Mouse (Mus musculus) MEL (cell line): ENCODE results near the gene Vamp8. TPM values are rescaled to one million over a fixed set of nuclear protein-coding genes. Genes with fewer than 3 reads are reported as not detected.

Source experiments
- DNase-seq: peaks from one replicate; pipeline ENCODE4 v3.0.0; 2011; ENCODE audit warnings: low read depth, low spot score
- H3K27ac ChIP-seq: 2 replicates; pipeline ENCODE4 v1.5.1; 2012; ENCODE audit warnings: low read depth, mild to moderate bottlenecking, control low read depth, low read length, moderate library complexity; ENCODE audit not compliant: control insufficient read depth
- H3K27me3 ChIP-seq, 2 experiments: fragments of 150-350 bp in 1 of 2; sonication (generic) in 1 of 2; 2 replicates each; pipeline ENCODE4 v1.6.1; 2012; ENCODE audit warnings: low read length in 2 of 2, mild to moderate bottlenecking in 2 of 2, improper control_type of control experiment in 1 of 2, moderate library complexity in 1 of 2; ENCODE audit not compliant: insufficient read depth in 2 of 2, control insufficient read depth in 1 of 2
- H3K36me3 ChIP-seq, 2 experiments: 2 replicates each; pipeline ENCODE4 v1.6.1; 2012 to 2014; ENCODE audit warnings: low read length in 2 of 2, improper control_type of control experiment in 1 of 2, inconsistent platforms in 1 of 2, mild to moderate bottlenecking in 1 of 2; ENCODE audit not compliant: insufficient read depth in 2 of 2, control insufficient read depth in 1 of 2
- H3K4me1 ChIP-seq, 2 experiments: fragments of 150-350 bp in 1 of 2; sonication (generic) in 1 of 2; 2 replicates each; pipeline ENCODE4 v1.6.1; 2012; ENCODE audit warnings: low read length in 2 of 2, improper control_type of control experiment in 1 of 2, mild to moderate bottlenecking in 1 of 2; ENCODE audit not compliant: insufficient read depth in 2 of 2, control insufficient read depth in 1 of 2
- H3K4me3 ChIP-seq, 2 experiments: fragments of 150-350 bp in 1 of 2; sonication (generic) in 1 of 2; 2 replicates each; pipeline ENCODE4 v1.5.1; 2012; ENCODE audit warnings: low read depth in 2 of 2, low read length in 2 of 2, mild to moderate bottlenecking in 2 of 2, moderate library complexity in 2 of 2, control low read depth in 1 of 2, improper control_type of control experiment in 1 of 2; ENCODE audit not compliant: control insufficient read depth in 1 of 2, insufficient read depth in 1 of 2
- H3K79me2 ChIP-seq: 2 replicates; pipeline ENCODE4 v1.6.1; 2012; ENCODE audit warnings: mild to moderate bottlenecking, low read length, moderate library complexity; ENCODE audit not compliant: control insufficient read depth, poor library complexity, insufficient read depth
- H3K9ac ChIP-seq: 2 replicates; pipeline ENCODE4 v1.6.1; 2012; ENCODE audit warnings: low read depth, mild to moderate bottlenecking, control low read depth, low read length, moderate library complexity; ENCODE audit not compliant: control insufficient read depth, poor library complexity, severe bottlenecking
- H3K9me3 ChIP-seq: fragments of 150-350 bp; sonication (generic); replicated peaks from 2 replicates; pipeline ENCODE4 v1.6.1; 2012; ENCODE audit warnings: mild to moderate bottlenecking, low read length, improper control_type of control experiment, moderate library complexity; ENCODE audit not compliant: insufficient read depth
- BHLHE40 ChIP-seq: IDR thresholded peaks from 2 replicates; pipeline ENCODE4 v1.6.1; 2012; ENCODE audit warnings: low read depth, mild to moderate bottlenecking, inconsistent platforms, low read length, improper control_type of control experiment, borderline replicate concordance
- CHD2 ChIP-seq: IDR thresholded peaks from 2 replicates; pipeline ENCODE4 v1.6.1; 2011; ENCODE audit warnings: low read length, improper control_type of control experiment
- CTCF ChIP-seq, 3 experiments: IDR thresholded peaks in 2 of 3; conservative IDR thresholded peaks in 1 of 3; 2 replicates each; pipeline ENCODE4 v1.5.1; 2011 to 2012; ENCODE audit warnings: low read length in 3 of 3, low read depth in 2 of 3, mild to moderate bottlenecking in 2 of 3, improper control_type of control experiment in 1 of 3, inconsistent platforms in 1 of 3, mixed read lengths in 1 of 3, moderate library complexity in 1 of 3; ENCODE audit not compliant: control insufficient read depth in 1 of 3, insufficient read depth in 1 of 3, poor library complexity in 1 of 3, severe bottlenecking in 1 of 3
- EP300 ChIP-seq, 2 experiments: IDR thresholded peaks; 2 replicates each; pipeline ENCODE4 v1.6.1; 2011; ENCODE audit warnings: improper control_type of control experiment in 2 of 2, low read length in 2 of 2, low read depth in 1 of 2, mild to moderate bottlenecking in 1 of 2
- GATA1 ChIP-seq: IDR thresholded peaks from 2 replicates; pipeline ENCODE4 v1.6.1; 2011; ENCODE audit warnings: low read depth, low read length, improper control_type of control experiment
- HCFC1 ChIP-seq: IDR thresholded peaks from 2 replicates; pipeline ENCODE4 v1.6.1; 2012; ENCODE audit warnings: low read depth, mild to moderate bottlenecking, inconsistent platforms, low read length, improper control_type of control experiment, moderate library complexity
- KAT2A ChIP-seq: conservative IDR thresholded peaks from 2 replicates; pipeline ENCODE4 v1.6.1; 2012; ENCODE audit warnings: low read depth, low read length, improper control_type of control experiment, inconsistent platforms
- MAFK ChIP-seq: IDR thresholded peaks from 2 replicates; pipeline ENCODE4 v1.6.1; 2011; ENCODE audit warnings: low read depth, mild to moderate bottlenecking, low read length, improper control_type of control experiment, borderline replicate concordance
- MEF2A ChIP-seq: IDR thresholded peaks from 2 replicates; pipeline ENCODE4 v1.6.1; 2014; ENCODE audit warnings: low read depth, mild to moderate bottlenecking, inconsistent platforms, low read length, improper control_type of control experiment; ENCODE audit not compliant: poor library complexity, insufficient replicate concordance, severe bottlenecking; ENCODE audit errors: extremely low read depth
- MYC ChIP-seq: IDR thresholded peaks from 2 replicates; pipeline ENCODE4 v1.6.1; 2011; ENCODE audit warnings: low read depth, mild to moderate bottlenecking, low read length, improper control_type of control experiment, moderate library complexity
- NELFE ChIP-seq: IDR thresholded peaks from 2 replicates; pipeline ENCODE4 v1.6.1; 2011; ENCODE audit warnings: low read depth, low read length, improper control_type of control experiment
- NRF1 ChIP-seq: IDR thresholded peaks from 2 replicates; pipeline ENCODE4 v1.6.1; 2014; ENCODE audit warnings: low read depth, mild to moderate bottlenecking, inconsistent platforms, low read length, improper control_type of control experiment, moderate library complexity; ENCODE audit not compliant: poor library complexity, insufficient read depth, severe bottlenecking
- POLR2A ChIP-seq, 2 experiments: IDR thresholded peaks; 2 replicates each; pipeline ENCODE4 v1.6.1; 2011 to 2012; ENCODE audit warnings: low read length in 2 of 2, mild to moderate bottlenecking in 2 of 2, control low read depth in 1 of 2, improper control_type of control experiment in 1 of 2, low read depth in 1 of 2, moderate library complexity in 1 of 2; ENCODE audit not compliant: control insufficient read depth in 1 of 2, insufficient read depth in 1 of 2, poor library complexity in 1 of 2
- POLR2AphosphoS2 ChIP-seq: IDR thresholded peaks from 2 replicates; pipeline ENCODE4 v1.6.1; 2011; ENCODE audit warnings: low read length, improper control_type of control experiment
- POLR2AphosphoS5 ChIP-seq: IDR thresholded peaks from 2 replicates; pipeline ENCODE4 v1.6.1; 2012; ENCODE audit warnings: low read depth, borderline replicate concordance, mild to moderate bottlenecking, inconsistent platforms, low read length, moderate library complexity, mixed read lengths
- RAD21 ChIP-seq: IDR thresholded peaks from 2 replicates; pipeline ENCODE4 v1.6.1; 2011; ENCODE audit warnings: mild to moderate bottlenecking, low read depth, low read length, improper control_type of control experiment
- SIN3A ChIP-seq: IDR thresholded peaks from 2 replicates; pipeline ENCODE4 v1.6.1; 2012; ENCODE audit warnings: low read length, improper control_type of control experiment, inconsistent platforms
- TAL1 ChIP-seq: IDR thresholded peaks from 2 replicates; pipeline ENCODE4 v1.6.1; 2012; ENCODE audit warnings: mild to moderate bottlenecking, inconsistent platforms, low read length, moderate library complexity, mixed read lengths
- UBTF ChIP-seq: IDR thresholded peaks from 2 replicates; pipeline ENCODE4 v1.6.1; 2012; ENCODE audit warnings: low read depth, mild to moderate bottlenecking, inconsistent platforms, low read length, improper control_type of control experiment, moderate library complexity, borderline replicate concordance; ENCODE audit not compliant: insufficient read depth
- USF2 ChIP-seq, 2 experiments: IDR thresholded peaks; 2 replicates each; pipeline ENCODE4 v1.6.1; 2011 to 2012; ENCODE audit warnings: improper control_type of control experiment in 2 of 2, low read length in 2 of 2, borderline replicate concordance in 1 of 2, inconsistent platforms in 1 of 2, low read depth in 1 of 2, mild to moderate bottlenecking in 1 of 2; ENCODE audit not compliant: insufficient read depth in 1 of 2
- ZC3H11A ChIP-seq: IDR thresholded peaks from 2 replicates; pipeline ENCODE4 v1.6.1; 2012; ENCODE audit warnings: low read depth, mild to moderate bottlenecking, inconsistent platforms, low read length, improper control_type of control experiment
- polyA plus RNA-seq, 2 experiments: library from polyadenylated mRNA; stranded (reverse) in 1 of 2; unstranded in 1 of 2; fragments of >175 nt in 1 of 2; fragments of >200 nt in 1 of 2; gene quantifications; 2 replicates each; pipeline versions ENCODE4 v1.2.1 to v1.2.4; 2012; ENCODE audit warnings: low replicate concordance in 2 of 2, low read depth in 1 of 2; ENCODE audit not compliant: insufficient read length in 2 of 2, insufficient read depth in 1 of 2, missing spikeins in 1 of 2
- total RNA-seq: library from RNA; depleted of rRNA; stranded (reverse); fragments of 300-350 nt; gene quantifications from 2 replicates; pipeline ENCODE4 v1.2.3, GENCODE M21; 2012

The Vamp8 gene
- total and polyA plus RNA-seq, 3 experiments: 164 to 179 TPM; not detected in 1

GRCm38 (mm10) chr6:72371147-72371546, 19.4 kb downstream of the Vamp8 start:
- Histone ChIP-seq H3K4me3 (no peak overlapping the region), H3K79me2 (peaks cover 29% of the 10 kb centered on the region)

GRCm38 (mm10) chr6:72370091-72370490, 20.4 kb downstream of the Vamp8 start:
- H3K4me1 ChIP-seq: peaks cover 4 to 20% of the 10 kb centered on the region in 2 experiments
- no peaks in the 10 kb centered on the region for H3K9me3 ChIP-seq
- no peak overlapping the region for H3K27ac ChIP-seq
- no peak for TF ChIP-seq UBTF
- no peak for TF ChIP-seq CTCF (IDR thresholded peaks at IDR 0.05 in 2 of 3, conservative IDR thresholded peaks at IDR 0.05 in 1 of 3; ENCODE audit: control insufficient read depth in 1 of 3, insufficient read depth in 1 of 3, low read depth in 2 of 3, low read length in 3 of 3, poor library complexity in 1 of 3, severe bottlenecking in 1 of 3)
- TF ChIP-seq KAT2A: no peak
- no peak for TF ChIP-seq GATA1
- TF ChIP-seq POLR2A (IDR thresholded peaks at IDR 0.05; ENCODE audit: control insufficient read depth in 1 of 2, insufficient read depth in 1 of 2, low read depth in 1 of 2, low read length in 2 of 2, poor library complexity in 1 of 2): no peak
- no peak for TF ChIP-seq POLR2AphosphoS5
- no peak for TF ChIP-seq NRF1
- no peak for TF ChIP-seq MEF2A
- no peak for TF ChIP-seq MAFK
- no peak for TF ChIP-seq RAD21
- no peak for TF ChIP-seq SIN3A
- no peak for TF ChIP-seq MYC
- no peak for TF ChIP-seq BHLHE40
- TF ChIP-seq TAL1: no peak
- no peak for TF ChIP-seq ZC3H11A
- no peak for TF ChIP-seq CHD2
- no peak for TF ChIP-seq NELFE
- TF ChIP-seq EP300 (IDR thresholded peaks at IDR 0.05; ENCODE audit: low read depth in 1 of 2, low read length in 2 of 2): no peak
- TF ChIP-seq HCFC1: no peak
- no peak for TF ChIP-seq USF2 (IDR thresholded peaks at IDR 0.05; ENCODE audit: borderline replicate concordance in 1 of 2, insufficient read depth in 1 of 2, low read depth in 1 of 2, low read length in 2 of 2)
- H3K79me2 ChIP-seq: peaks cover 22% of the 10 kb centered on the region
- DNase-seq: no peak
- no peaks in the 10 kb centered on the region for H3K27me3 ChIP-seq
- H3K9ac ChIP-seq: no peak overlapping the region
- no peak overlapping the region for H3K4me3 ChIP-seq
- peaks cover 6 to 22% of the 10 kb centered on the region in 2 experiments; a peak in 3 of 4 replicates for H3K36me3 ChIP-seq

More at GRCm38 (mm10) chr6:72371147-72371546, 19.4 kb downstream of the Vamp8 start:
- H3K36me3 ChIP-seq: peaks cover 8 to 30% of the 10 kb centered on the region in 2 experiments
- no peak for DNase-seq
- H3K27ac ChIP-seq: no peak overlapping the region
- H3K4me1 ChIP-seq: peaks cover 4 to 27% of the 10 kb centered on the region in 2 experiments
- TF ChIP-seq POLR2AphosphoS2: 0 out of 2 replicates have a peak, but pooled peaks have one; percentile 2
- no peak for TF ChIP-seq GATA1
- H3K9me3 ChIP-seq: no peaks in the 10 kb centered on the region
- H3K9ac ChIP-seq: no peak overlapping the region
- H3K27me3 ChIP-seq: no peaks in the 10 kb centered on the region
